Mouse (Mus musculus): ENCODE data around the gene Kcnk6. TPM values are rescaled to one million over a fixed set of nuclear protein-coding genes. Genes with fewer than 3 reads are reported as not detected.
A peak's percentile ranks its signal among the peaks of the same experiment; 100 is the strongest.

The Kcnk6 gene
- polyA plus RNA-seq, 1 experiment from 2014 or later = 0.43 TPM

- peak overlapping the region; percentile 81 for H3K9ac ChIP-seq
- WGBS = 61% methylated on average over 7 of the region's 7 CpGs
- H3K36me3 ChIP-seq = peaks cover 29% of the 10 kb centered on the region
- H3K4me2 ChIP-seq = peak overlapping the region; percentile 89
- H3K27ac ChIP-seq = no peak overlapping the region
- peaks cover 27% of the 10 kb centered on the region for H3K4me1 ChIP-seq (replicated peaks)
- H3K27me3 ChIP-seq = peaks cover 14% of the 10 kb centered on the region
- no peaks in the 10 kb centered on the region for H3K9me3 ChIP-seq
- peak overlapping the region; percentile 71 for H3K4me3 ChIP-seq
- ATAC-seq (ENCODE audit: low FRiP score) = no peak
Observed at GRCm38 (mm10) chr7:29179323-29179722, 53.0 kb downstream of the Kcnk6 start.

GRCm38 (mm10) chr7:29178106-29178505, 54.2 kb downstream of the Kcnk6 start:
- Histone ChIP-seq H3K4me2 (0 out of 2 replicates have a peak overlapping the region, but pooled peaks have one; percentile 89), H3K36me3 (peaks cover 41% of the 10 kb centered on the region), H3K27ac (no peak overlapping the region), H3K4me1 (replicated peaks) (peaks cover 27% of the 10 kb centered on the region), H3K27me3 (peaks cover 27% of the 10 kb centered on the region), H3K4me3 (0 out of 2 replicates have a peak overlapping the region, but pooled peaks have one; percentile 0), H3K9me3 (no peaks in the 10 kb centered on the region), H3K9ac (no peak overlapping the region)
- 90% methylated on average over 4 of the region's 4 CpGs for WGBS
- no peak for ATAC-seq (ENCODE audit: low FRiP score)

- no peak overlapping the region for H3K4me2 ChIP-seq
- WGBS = 23% methylated on average over 24 of the region's 32 CpGs
- H3K9ac ChIP-seq = 0 out of 2 replicates have a peak overlapping the region, but pooled peaks have one; percentile 51
- peaks cover 61% of the 10 kb centered on the region for H3K27me3 ChIP-seq
- no peaks in the 10 kb centered on the region for H3K9me3 ChIP-seq
- peaks cover 49% of the 10 kb centered on the region for H3K36me3 ChIP-seq
- no peak overlapping the region for H3K27ac ChIP-seq
- ATAC-seq (ENCODE audit: low FRiP score) = no peak
- peaks cover 43% of the 10 kb centered on the region for H3K4me1 ChIP-seq (replicated peaks)
- no peak overlapping the region; the same call in 1 of the 2 replicates for H3K4me3 ChIP-seq
Observed at GRCm38 (mm10) chr7:29172390-29173016, 59.8 kb downstream of the Kcnk6 start.

Other genes with a start within 250 kb of the Kcnk6 start
- gene Ryr1, start 107.3 kb downstream of the Kcnk6 start, polyA plus RNA-seq (2015; fragmentation: Nextera tagmentation; extraction: Ambion mirVana) = 8.5 and 9.8 TPM in 2 replicates
- gene Rasgrp4, start 97.7 kb downstream of the Kcnk6 start, polyA plus RNA-seq (2015; fragmentation: Nextera tagmentation; extraction: Ambion mirVana) = 0.48 and 0.68 TPM in 2 replicates
- gene Fam98c, start 76.3 kb downstream of the Kcnk6 start, polyA plus RNA-seq (2015; fragmentation: Nextera tagmentation; extraction: Ambion mirVana) = 24.7 and 24.8 TPM in 2 replicates
- 0.49 and 0.65 TPM in 2 replicates for gene Ggn, start 62.3 kb downstream of the Kcnk6 start, polyA plus RNA-seq (2015; fragmentation: Nextera tagmentation; extraction: Ambion mirVana)
- gene Spred3, start 62.1 kb downstream of the Kcnk6 start, polyA plus RNA-seq (2015; fragmentation: Nextera tagmentation; extraction: Ambion mirVana) = 7.1 and 8.2 TPM in 2 replicates
- gene Psmd8, start 51.8 kb downstream of the Kcnk6 start, polyA plus RNA-seq (2015; fragmentation: Nextera tagmentation; extraction: Ambion mirVana) = 303 and 305 TPM in 2 replicates
- gene Catsperg1, start 18.5 kb downstream of the Kcnk6 start, polyA plus RNA-seq (2015; fragmentation: Nextera tagmentation; extraction: Ambion mirVana) = 2.0 and 3.6 TPM in 2 replicates
- 79.0 and 79.8 TPM in 2 replicates for gene Yif1b, start 5.8 kb upstream of the Kcnk6 start, polyA plus RNA-seq (2015; fragmentation: Nextera tagmentation; extraction: Ambion mirVana)
- gene 2200002D01Rik, start 16.0 kb upstream of the Kcnk6 start, polyA plus RNA-seq (2015; fragmentation: Nextera tagmentation; extraction: Ambion mirVana) = 1.7 and 2.1 TPM in 2 replicates
- 42.4 and 44.0 TPM in 2 replicates for gene Spint2, start 49.4 kb upstream of the Kcnk6 start, polyA plus RNA-seq (2015; fragmentation: Nextera tagmentation; extraction: Ambion mirVana)
- 8.6 and 13.1 TPM in 2 replicates for gene Ppp1r14a, start 56.8 kb upstream of the Kcnk6 start, polyA plus RNA-seq (2015; fragmentation: Nextera tagmentation; extraction: Ambion mirVana)
- gene Dpf1, start 71.4 kb upstream of the Kcnk6 start, polyA plus RNA-seq (2015; fragmentation: Nextera tagmentation; extraction: Ambion mirVana) = 187 and 197 TPM in 2 replicates